Mouse (Mus musculus): ENCODE measurements at regions not wholly inside any gene's neighbourhood (a gene's known extent, or its start where the extent isn't known, plus 50 kb on each side); places are given as distances from the start of the nearest gene placed in this dataset.

GRCm38 (mm10) chr7:90042364-90042763, 61.6 kb upstream of the Eed start:
- TF ChIP-seq POLR2A (IDR thresholded peaks at IDR 0.05; ENCODE audit: insufficient read depth, low read depth, low read length) (no peak), CTCF (IDR thresholded peaks at IDR 0.05; ENCODE audit: insufficient read depth, low read depth, low read length) (no peak)

All from olfactory bulb, adult 2 months (tissue).